Mouse (Mus musculus) ovary, postnatal 36 days (tissue): ENCODE measurements around the gene Samd10.

Experiments used
- DNase-seq: peaks from one replicate; pipeline ENCODE4 v3.0.0; 2022; ENCODE audit warnings: low spot score, mixed read lengths

Gene Samd10

GRCm38 (mm10) chr2:181592231-181593041 is 6.6 kb downstream of the Samd10 start, which contains the start of gene Zfp512b:
Gene Zfp512b (minus strand): TSS chr2:181592803.
- DNase-seq: peak; percentile 72

- DNase-seq: no peak
Measured at GRCm38 (mm10) chr2:181591528-181592085, 7.4 kb downstream of the Samd10 start, which contains the start of gene Prpf6. Gene Prpf6 (plus strand): TSS chr2:181591868.

GRCm38 (mm10) chr2:181590471-181590870 is 8.5 kb downstream of the Samd10 start:
- no peak for DNase-seq

DNA sequence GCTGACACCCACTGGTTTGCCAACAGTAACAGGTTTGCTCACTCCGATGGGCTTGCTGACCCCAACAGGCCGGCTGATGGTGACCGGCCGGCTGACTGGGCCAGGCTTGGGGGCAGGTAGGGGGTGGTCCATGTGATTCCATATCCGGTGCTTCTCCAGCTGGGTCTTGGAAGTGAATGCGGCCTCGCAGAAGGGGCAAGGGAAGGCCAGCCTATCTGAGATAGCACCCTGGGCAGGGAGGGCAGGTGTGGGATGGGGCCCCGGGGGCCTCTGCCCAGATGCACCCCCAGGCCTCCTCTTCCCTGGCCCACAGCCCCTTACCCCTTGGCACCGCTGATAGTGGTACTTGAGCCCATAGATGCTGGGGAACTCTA is 9.3 kb downstream of the Samd10 start:
- DNase-seq: no peak

DNA sequence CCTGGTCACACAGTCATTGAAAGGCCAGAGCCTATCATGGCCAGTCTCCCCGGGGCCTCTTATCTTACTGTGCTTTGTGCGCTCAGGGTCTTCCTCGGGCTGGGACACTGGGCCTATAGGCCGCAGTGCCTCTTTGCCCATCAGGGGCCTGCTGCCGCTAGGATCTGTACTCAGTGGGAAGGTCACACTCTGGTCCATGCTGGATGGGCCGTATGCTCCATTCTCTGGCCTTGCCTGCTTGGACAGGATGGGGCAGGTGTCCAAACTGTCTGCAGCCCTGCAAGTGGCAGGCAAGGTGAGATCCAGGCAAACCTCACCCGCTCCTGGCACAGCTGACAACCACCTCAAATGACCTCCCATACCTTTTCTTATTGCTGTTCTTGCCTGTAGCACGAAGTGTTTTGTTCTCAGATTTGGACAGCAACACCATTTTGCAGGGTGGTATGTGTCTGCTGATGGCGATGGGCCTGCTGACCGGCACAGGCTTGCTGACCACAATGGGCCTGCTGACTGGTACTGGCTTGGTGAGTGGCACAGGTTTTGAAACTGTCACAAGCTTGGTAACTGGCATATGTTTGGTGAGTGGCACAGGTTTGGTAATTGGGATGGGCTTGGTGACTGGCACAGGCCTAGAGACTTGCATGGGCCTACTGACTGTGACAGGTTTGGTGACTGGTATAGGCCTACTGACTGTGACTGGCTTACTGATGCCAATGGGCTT is 9.8 kb downstream of the Samd10 start:
- no peak for DNase-seq

- DNase-seq: no peak
Measured at GRCm38 (mm10) chr2:181588229-181588780, 10.7 kb downstream of the Samd10 start.

DNA sequence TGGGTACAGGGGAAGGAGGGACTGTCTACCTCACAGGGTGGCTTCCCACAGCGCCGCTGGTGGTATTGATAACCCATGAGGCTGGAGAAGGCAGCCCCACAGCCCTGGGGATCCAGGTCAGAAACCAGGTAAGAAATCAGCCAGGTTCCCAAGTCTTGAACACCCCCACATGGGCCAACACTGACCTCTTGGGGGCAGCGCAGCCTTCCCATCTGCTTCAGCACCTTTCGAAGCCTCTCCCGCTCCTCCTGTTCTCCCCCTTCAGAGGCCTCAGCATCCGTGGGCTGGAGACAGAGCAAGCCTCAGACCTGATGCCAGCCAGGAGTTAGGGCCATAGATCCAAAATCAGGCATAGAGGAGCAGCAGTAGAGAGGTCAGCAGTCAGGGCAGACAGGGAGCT is 11.2 kb downstream of the Samd10 start:
- DNase-seq: no peak

DNA sequence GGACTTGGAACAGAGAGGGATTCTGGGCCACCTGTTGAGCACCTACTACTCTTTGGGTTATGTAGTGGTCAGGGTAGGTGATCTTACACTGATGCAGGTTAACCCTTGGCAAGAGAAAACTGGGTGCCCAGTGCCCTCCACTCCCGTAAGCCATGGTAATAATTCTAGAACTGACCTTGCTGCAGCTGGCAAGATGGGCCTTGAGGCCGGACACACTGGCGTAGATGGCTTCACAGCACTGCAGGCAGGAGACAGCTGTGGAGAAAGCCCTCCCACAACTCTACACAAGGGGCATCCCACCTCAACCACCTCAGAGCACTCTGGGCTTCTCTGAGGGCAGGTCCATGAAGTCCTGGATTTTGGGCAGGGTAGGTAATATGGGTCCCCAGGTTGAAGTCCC is 12.9 kb downstream of the Samd10 start:
- no peak for DNase-seq

- DNase-seq: no peak
Measured at GRCm38 (mm10) chr2:181585506-181585905, 13.5 kb downstream of the Samd10 start.

DNA sequence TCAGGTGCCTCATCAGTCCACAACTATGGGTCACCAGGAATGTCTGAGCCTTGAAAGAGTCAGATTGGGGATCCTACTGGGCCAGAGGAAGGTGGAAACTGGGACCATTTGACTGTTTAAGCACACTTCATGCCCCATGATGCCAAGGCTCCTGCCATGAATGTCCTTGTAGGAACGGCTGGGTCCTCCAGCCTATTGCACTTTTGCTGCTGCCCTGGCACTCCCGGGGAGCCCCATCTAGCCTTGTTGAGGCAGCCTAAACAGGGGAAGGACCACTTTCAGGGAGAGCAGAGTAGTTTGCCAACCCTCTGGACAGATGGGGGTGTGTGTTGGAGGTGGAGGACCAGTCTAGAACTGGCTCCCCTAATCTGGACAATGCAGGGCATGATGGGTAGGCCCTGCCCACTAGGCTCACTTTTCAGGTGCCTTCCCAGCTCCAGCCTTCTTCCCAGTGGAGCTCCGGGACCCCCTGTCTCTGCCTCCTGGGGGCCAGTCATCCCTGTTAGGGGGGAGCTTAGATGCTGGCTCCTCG is 14.5 kb downstream of the Samd10 start, which contains the start of gene Uckl1:
TSS of gene Uckl1 (minus strand) at position 482 of the 532 bp plus-strand sequence.
- DNase-seq: no peak

- DNase-seq: no peak
Measured at GRCm38 (mm10) chr2:181583460-181584257, 15.4 kb downstream of the Samd10 start.

GRCm38 (mm10) chr2:181582939-181583338 is 16.1 kb downstream of the Samd10 start:
- DNase-seq: no peak

- DNase-seq: no peak
Measured at GRCm38 (mm10) chr2:181582358-181582757, 16.7 kb downstream of the Samd10 start.

GRCm38 (mm10) chr2:181581402-181582120 is 17.5 kb downstream of the Samd10 start:
- peak; percentile 85 for DNase-seq

- DNase-seq: peak; percentile 78
Measured at GRCm38 (mm10) chr2:181581016-181581401, 18.0 kb downstream of the Samd10 start.

DNA sequence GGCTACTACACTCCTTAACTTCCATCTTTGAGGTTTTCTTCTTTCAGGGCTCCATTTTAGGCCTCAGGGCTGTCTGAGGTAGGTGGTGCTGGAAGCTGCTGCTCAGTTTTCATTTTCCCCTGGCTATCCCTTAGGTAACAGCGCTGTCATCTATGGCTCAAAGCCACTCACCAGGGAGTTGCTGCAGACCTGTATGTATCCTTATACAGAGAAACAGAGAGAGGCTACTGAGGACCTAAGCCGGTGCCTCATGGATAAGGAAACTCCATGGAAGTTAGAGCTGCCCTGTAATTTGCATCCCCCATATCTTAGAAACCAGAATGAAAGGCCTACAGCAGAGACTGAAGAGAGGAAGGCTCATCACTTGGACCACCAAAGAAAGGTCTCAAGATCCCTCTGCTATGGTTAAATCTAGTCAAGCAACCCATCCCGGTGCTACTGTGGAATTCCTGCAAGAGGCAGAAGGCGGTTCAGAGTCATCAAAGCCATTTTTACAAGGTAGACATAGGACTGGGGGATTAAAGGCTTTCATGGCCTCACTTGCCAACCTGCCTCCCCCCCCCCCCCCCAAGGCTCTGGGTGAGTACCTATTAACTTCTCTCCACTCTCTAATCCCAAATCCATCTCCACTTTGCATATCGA is 18.8 kb downstream of the Samd10 start:
- no peak for DNase-seq

GRCm38 (mm10) chr2:181579681-181580080 is 19.3 kb downstream of the Samd10 start:
- no peak for DNase-seq

- no peak for DNase-seq
Measured at GRCm38 (mm10) chr2:181578790-181579618, 20.0 kb downstream of the Samd10 start.

DNA sequence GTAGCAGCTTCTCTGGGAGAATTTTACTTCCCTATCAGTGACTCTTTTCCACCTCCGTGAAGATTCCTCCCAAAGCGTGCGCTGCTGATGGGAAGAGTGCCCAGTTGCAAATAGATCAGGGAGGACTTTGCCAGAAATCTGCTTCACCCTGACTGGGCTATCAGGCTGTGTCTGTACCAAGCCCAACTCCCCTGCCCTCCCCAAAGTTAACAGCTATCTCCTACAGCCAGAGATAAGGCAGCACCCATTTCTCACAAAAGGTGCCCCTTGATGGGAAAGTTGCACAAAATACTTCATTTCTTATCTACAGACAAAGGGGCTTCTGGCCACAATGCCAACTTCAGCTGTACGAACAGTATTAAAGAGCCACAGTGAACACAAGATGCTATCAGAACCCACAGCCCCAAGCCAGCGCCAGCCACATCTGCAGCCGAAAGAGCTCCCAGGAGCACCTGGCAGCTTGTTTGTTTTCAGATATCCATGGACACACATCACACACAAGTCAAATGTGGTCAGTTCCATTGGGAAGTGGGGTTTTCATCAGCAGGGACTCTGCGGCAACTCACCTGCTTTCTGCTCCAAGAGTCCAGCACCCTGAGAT is 20.9 kb downstream of the Samd10 start:
- no peak for DNase-seq
